21 mouse cellular contexts compared by ENCODE assay signal in genomic region chr4:133263756-133264155, GRCm38 (mm10). TPM values are rescaled to one million over a fixed set of nuclear protein-coding genes. Genes with fewer than 3 reads are reported as not detected.
"Had no signal": no experiment of that assay in that cellular context is flagged by ENCODE, and none has a peak within 500 bp of the region (broad histone marks: within the 10 kb centered on the region; RNA-seq: fewer than 3 reads in every experiment).

No protein-coding gene starts in this region.

- H3K9ac ChIP-seq: kidney, embryonic 15.5 days; liver, embryonic 13.5 days; midbrain, embryonic 12.5 days had no signal

- H3K4me3 ChIP-seq: kidney, embryonic 15.5 days; left cerebral cortex, adult 2 months; liver, embryonic 13.5 days; midbrain, embryonic 12.5 days; myocyte had no signal

- H3K9me3 ChIP-seq: kidney, embryonic 15.5 days; liver, embryonic 13.5 days had no signal

- DNase-seq: kidney, adult 11 months; kidney, adult 8-10 months; kidney, postnatal 10 days; kidney, postnatal 4 days; layer of hippocampus, adult 9-11 months; layer of hippocampus, postnatal 36 days; liver, embryonic 13.5 days; lung, adult 2 months; lung, postnatal 14 days; lung, postnatal 4 days; thymus, postnatal 14 days had no signal

- H3K4me1 ChIP-seq: kidney, embryonic 15.5 days; midbrain, embryonic 12.5 days had no signal

- H3K27ac ChIP-seq: kidney, embryonic 15.5 days; left cerebral cortex, adult 2 months; liver, embryonic 13.5 days; midbrain, embryonic 12.5 days had no signal

- ATAC-seq: midbrain, embryonic 16.5 days had no signal

RNA-seq across cellular contexts. Expression of gene Gpr3, which starts 51.4 kb away (rescaled TPM):
- total RNA-seq: liver, adult 2 months; monocyte, adult 5-6 weeks had no signal
- polyA plus RNA-seq: liver, adult 2 months; liver, embryonic 13.5 days; liver, embryonic 16.5 days; small intestine, adult 2 months had no signal

RNA-seq across cellular contexts. Expression of gene Cd164l2, which starts 51.8 kb away (rescaled TPM):
- total RNA-seq: liver, adult 2 months; megakaryocyte progenitor cell, adult 5-6 weeks; monocyte, adult 5-6 weeks had no signal
- polyA plus RNA-seq: liver, adult 2 months had no signal
